Mouse (Mus musculus) testis, postnatal 14 days (tissue): Measurements from ENCODE around the gene Olfr726.

Experiments used
- DNase-seq: peaks from one replicate; pipeline ENCODE4 v3.0.0; 2021; ENCODE audit warnings: low spot score

Gene Olfr726

DNA sequence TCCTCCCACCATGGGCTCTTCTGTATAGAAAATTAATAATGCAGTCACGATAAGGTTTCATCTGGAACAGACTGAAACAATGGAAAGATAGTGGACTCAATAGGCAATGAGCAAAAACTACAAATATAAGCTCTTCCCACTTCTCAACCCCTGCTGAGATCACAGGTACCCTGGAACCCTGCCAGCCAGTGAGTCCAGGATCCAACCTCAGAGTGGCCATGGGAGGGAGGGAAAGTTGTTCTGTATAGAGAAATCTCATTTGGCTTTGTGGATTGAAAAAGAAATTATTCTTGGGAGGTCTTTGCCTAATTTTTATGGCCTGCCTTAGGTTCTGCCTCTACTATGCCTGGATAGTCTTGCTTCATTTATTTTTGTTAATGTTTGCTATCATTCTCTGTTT lies at the start of gene Olfr726:
TSS of gene Olfr726 (minus strand) at position 101 of the 400 bp plus-strand sequence.
- DNase-seq: no peak

DNA sequence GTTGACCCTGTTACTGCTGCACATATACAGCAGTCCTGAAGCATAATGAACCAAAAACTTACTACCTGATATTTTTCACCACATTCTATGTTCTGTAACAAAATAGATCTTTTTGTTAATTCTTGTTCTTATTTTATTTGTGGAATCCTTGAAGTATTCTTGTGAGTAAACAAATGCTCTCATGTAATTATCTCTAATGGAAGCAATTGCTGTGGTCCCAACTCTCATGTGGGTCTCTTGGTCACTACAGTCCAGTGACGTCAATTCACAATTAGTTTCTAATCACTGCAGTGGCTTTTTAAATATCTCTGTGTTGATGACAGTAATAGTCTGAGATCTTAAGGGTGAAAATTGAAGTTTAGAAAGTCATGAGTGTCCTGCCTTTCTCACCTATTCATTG lies 32.1 kb upstream of the Olfr726 start, which contains the start of gene Olfr727:
TSS of gene Olfr727 (plus strand) at position 301 of the 400 bp plus-strand sequence.
- no peak for DNase-seq

DNA sequence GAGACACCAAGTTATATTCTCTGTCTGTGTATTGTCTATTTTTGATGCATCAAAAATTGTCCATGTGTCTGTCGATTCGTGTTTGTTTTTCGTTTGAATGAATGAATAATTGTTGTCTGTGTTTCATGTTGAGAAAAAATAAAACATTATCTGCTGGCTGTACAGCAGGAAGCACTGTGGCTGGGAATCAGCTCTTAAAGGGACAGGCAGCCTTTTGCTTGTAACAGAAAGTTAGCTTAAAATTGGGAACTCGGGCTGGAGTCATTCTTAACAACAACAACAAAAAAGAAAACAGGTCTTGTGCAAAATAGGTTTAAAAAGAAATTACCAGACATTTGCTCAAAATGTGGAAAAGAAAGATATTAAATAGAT lies 28.0 kb downstream of the Olfr726 start:
- DNase-seq: no peak

DNA sequence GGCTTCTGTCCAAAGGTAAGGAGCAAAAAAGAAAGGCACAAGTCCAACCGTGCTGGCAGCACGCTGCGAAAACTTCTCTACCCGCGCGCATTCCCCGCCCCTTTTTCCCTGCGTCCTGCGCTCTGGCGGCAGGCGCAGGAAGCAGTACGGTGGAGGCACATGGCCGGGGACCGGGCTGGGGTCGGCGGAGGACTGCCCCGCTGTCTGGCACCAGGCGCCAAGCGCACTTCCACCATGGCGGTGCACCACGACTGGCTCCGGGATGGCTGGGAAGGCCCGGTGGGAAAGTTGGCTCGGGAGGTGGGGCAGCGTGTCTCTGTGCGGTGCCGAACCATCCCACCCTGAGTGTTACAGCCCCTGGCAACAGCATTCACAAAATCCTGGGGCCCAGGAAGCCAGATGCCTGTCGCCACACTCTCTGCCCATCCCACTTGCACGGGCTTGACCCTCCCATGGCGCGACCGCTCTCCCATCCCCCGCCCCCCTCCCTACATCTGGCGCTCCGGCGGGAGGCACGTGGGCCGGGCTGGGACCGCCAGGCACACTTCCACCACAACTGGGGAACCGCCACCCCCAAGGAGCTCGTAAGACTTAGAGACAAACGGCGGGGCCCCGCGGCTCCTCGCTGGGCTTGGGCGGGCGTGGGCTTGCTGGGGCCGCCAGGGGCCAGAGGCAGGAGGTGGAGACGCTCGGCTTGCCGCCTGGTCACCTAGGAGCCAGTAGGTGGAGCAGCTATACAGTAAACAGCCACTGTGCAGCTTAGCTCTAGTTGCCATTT lies 28.6 kb downstream of the Olfr726 start:
- DNase-seq: peak; percentile 14

DNA sequence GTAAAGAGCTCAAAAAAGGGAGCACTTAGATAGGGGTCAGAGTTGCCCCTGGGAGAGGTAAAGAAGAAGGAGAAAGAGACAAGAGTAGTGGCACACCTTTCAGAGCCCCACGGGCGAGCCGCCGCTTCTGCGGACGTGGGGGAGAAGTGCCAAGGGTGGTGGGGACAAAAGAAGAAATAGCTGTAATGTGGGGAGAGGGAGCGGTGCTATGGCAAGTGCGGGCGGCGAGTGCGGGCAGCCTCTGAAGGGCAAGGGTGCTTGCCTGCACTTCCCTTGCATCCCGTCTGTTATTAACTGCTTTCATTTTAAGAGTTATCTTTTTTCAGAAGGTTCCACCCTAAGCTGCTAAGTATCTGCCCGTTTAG lies 29.2 kb downstream of the Olfr726 start:
- DNase-seq: no peak

DNA sequence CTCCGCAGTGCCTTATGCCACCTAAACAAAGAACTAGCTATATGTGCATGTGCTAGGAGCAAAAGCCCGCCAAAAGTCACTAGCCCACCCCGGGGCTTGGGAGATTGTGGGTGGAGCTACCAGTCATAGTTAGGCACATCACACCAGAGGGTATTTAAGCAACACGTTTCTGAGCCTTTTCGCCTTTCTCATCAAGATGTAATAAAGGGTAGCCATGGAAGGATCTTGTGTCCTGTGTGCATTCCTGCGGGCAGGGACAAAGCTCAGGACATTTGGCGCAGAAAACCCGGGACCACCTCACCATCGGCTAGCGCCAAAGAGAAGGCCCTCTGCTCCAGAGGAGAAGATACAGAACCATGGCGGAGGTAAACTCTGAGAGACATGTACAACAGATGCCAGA lies 29.6 kb downstream of the Olfr726 start:
- no peak for DNase-seq

DNA sequence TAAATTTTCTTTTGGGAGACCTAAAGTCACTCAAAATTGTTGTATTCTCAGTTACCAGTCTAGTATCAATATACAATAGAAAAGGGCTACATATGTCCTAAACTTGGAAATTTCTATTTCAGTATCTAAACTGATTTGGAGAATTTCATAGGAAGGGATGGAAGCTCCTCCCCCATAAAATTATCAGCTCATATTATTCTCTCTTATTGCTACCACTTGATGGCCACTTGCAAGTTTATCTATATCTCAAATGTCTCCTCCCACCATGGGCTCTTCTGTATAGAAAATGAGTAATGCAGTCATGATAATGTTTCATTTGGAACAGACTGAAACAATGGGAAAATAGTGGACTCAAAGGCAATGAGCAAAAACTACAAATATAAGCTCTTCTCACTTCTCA lies 50.5 kb downstream of the Olfr726 start, which contains the start of gene Olfr725:
TSS of gene Olfr725 (minus strand) at position 101 of the 400 bp plus-strand sequence.
- no peak for DNase-seq
